Mouse (Mus musculus) lung, postnatal 0 days (tissue): ENCODE measurements around the gene Clic6. TPM values are rescaled to one million over a fixed set of nuclear protein-coding genes. Genes with fewer than 3 reads are reported as not detected.

Experiments
- ATAC-seq: fragments of 200-750 bp; cut with Nextera tagmentation; 2 replicates; pipeline ENCODE4 v1.8.0; 2017; ENCODE audit warnings: moderate library complexity
- DNase-seq: peaks from one replicate; pipeline ENCODE4 v3.0.0-alpha.2; 2016; ENCODE audit warnings: low spot score
- H3K27ac ChIP-seq: fragments of 300-500 bp; sonication (generic); 2 replicates; pipeline ENCODE4 v1.5.1; 2014; ENCODE audit warnings: antibody characterized with exemption, mild to moderate bottlenecking, low read length, mixed read lengths
- H3K27me3 ChIP-seq: fragments of 300-500 bp; sonication (generic); replicated peaks from 2 replicates; pipeline ENCODE4 v1.6.1; 2014; ENCODE audit warnings: low read length, mixed read lengths; ENCODE audit not compliant: insufficient read depth
- H3K36me3 ChIP-seq: fragments of 300-500 bp; sonication (generic); 2 replicates; pipeline ENCODE4 v1.6.1; 2014; ENCODE audit warnings: low read length, mixed read lengths; ENCODE audit not compliant: insufficient read depth
- H3K4me1 ChIP-seq: fragments of 300-500 bp; sonication (generic); 2 replicates; pipeline ENCODE4 v1.6.1; 2014; ENCODE audit warnings: antibody characterized with exemption, low read depth, low read length, mixed read lengths; ENCODE audit not compliant: insufficient read depth
- H3K4me2 ChIP-seq: fragments of 300-500 bp; sonication (generic); replicated peaks from 2 replicates; pipeline ENCODE4 v1.6.1; 2014; ENCODE audit warnings: low read depth, mild to moderate bottlenecking, low read length, moderate library complexity, mixed read lengths
- H3K4me3 ChIP-seq: fragments of 300-500 bp; sonication (generic); 2 replicates; pipeline ENCODE4 v1.5.1; 2014; ENCODE audit warnings: low read depth, low read length
- H3K9ac ChIP-seq: fragments of 300-500 bp; sonication (generic); replicated peaks from 2 replicates; pipeline ENCODE4 v1.6.1; 2014; ENCODE audit warnings: low read depth, mild to moderate bottlenecking
- H3K9me3 ChIP-seq: fragments of 300-500 bp; sonication (generic); 2 replicates; pipeline ENCODE4 v1.6.1; 2016; ENCODE audit warnings: low read length, mixed read lengths
- CTCF ChIP-seq: IDR thresholded peaks from 2 replicates; pipeline ENCODE4 v1.5.1; 2016; ENCODE audit warnings: antibody characterized with exemption, mild to moderate bottlenecking
- EP300 ChIP-seq: IDR thresholded peaks from 2 replicates; pipeline ENCODE4 v1.6.1; 2016; ENCODE audit warnings: antibody characterized with exemption, mild to moderate bottlenecking, control low read depth
- WGBS: fragments of 180-500 bp; shearing (Covaris S2); extraction: QIAGEN DNeasy Blood & Tissue Kit; methylation state at CpG from one replicate; pipeline ENCODE4 v1.1.7; 2014; 5-methylcytosine and 5-hydroxymethylcytosine counted together
- polyA plus RNA-seq: library from polyadenylated mRNA; unstranded; fragments of >200 nt; fragmentation: Nextera tagmentation; extraction: Ambion mirVana; gene quantifications from 2 replicates; pipeline ENCODE4 v1.2.1, GENCODE M21; 2015

Clic6 gene
- polyA plus RNA-seq, 1 experiment from 2014 or later, result 14.5 TPM

DNA sequence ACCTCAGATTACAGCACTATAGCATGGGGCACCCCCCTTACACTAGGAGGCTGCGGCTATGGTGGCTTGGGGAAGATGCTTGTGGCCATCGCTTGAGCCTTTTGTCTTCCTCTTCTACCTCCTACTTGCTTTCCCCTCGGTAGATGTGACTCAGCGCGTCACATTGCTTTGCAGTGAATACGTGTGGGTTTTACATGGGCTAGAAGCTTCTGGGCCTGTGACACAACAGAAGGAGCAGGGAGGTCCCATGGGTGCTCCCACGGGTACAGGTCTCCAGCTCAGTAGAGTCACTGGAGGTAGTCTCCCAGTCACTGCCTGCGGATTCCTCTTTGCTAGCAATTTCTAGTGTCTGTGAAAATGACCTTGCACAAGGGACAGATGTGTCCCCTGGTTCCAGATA lies 39.1 kb downstream of the Clic6 start:
- TF ChIP-seq CTCF (no peak), EP300 (no peak)
- ATAC-seq (no peak), DNase-seq (no peak)
- H3K27me3 ChIP-seq, result no peaks in the 10 kb centered on the region
- no peaks in the 10 kb centered on the region for H3K36me3 ChIP-seq
- H3K4me3 ChIP-seq, result no peak overlapping the region
- 74% methylated on average over 8 of the region's 8 CpGs for WGBS
- H3K4me1 ChIP-seq, result no peaks in the 10 kb centered on the region
- H3K4me2 ChIP-seq, result no peak overlapping the region
- no peaks in the 10 kb centered on the region for H3K9me3 ChIP-seq
- no peak overlapping the region for H3K27ac ChIP-seq
- no peak overlapping the region for H3K9ac ChIP-seq

GRCm38 (mm10) chr16:92525919-92526318 lies 40.4 kb downstream of the Clic6 start:
- ATAC-seq (no peak), DNase-seq (no peak)
- Histone ChIP-seq H3K27ac (no peak overlapping the region), H3K4me1 (no peaks in the 10 kb centered on the region), H3K9ac (no peak overlapping the region), H3K27me3 (no peaks in the 10 kb centered on the region), H3K4me2 (no peak overlapping the region), H3K4me3 (no peak overlapping the region), H3K36me3 (no peaks in the 10 kb centered on the region), H3K9me3 (no peaks in the 10 kb centered on the region)
- TF ChIP-seq EP300 (no peak), CTCF (no peak)
- WGBS, result 85% methylated on average over 10 of the region's 10 CpGs

GRCm38 (mm10) chr16:92535258-92535657 lies 49.7 kb downstream of the Clic6 start:
- Histone ChIP-seq H3K9ac (no peak overlapping the region), H3K4me2 (no peak overlapping the region), H3K36me3 (no peaks in the 10 kb centered on the region), H3K27ac (no peak overlapping the region), H3K4me3 (no peak overlapping the region), H3K27me3 (no peaks in the 10 kb centered on the region), H3K9me3 (no peaks in the 10 kb centered on the region), H3K4me1 (no peaks in the 10 kb centered on the region)
- DNase-seq (no peak), ATAC-seq (no peak)
- WGBS, result 68% methylated on average over 2 of the region's 2 CpGs
- TF ChIP-seq CTCF (no peak), EP300 (no peak)

DNA sequence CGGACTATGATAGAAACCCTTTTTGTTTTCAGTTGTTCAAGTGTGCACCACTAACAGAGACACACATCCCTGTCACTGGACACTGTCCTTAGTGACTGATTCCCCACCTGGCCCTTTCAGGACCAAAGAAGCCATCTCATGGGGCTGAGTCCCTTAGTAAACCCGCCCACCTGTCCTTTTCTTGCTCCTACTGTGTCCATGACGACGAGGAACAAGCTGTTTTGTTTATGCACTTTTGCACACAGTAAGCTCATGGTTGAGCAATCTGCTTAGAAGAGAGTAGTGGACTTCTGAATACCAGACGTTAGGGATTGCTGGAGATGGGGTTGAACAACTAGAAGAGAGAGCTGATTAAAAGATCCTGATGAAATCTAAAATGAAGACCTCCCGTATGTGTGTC lies 52.8 kb downstream of the Clic6 start:
- TF ChIP-seq EP300 (no peak), CTCF (no peak)
- Histone ChIP-seq H3K27me3 (no peaks in the 10 kb centered on the region), H3K9me3 (no peaks in the 10 kb centered on the region), H3K36me3 (no peaks in the 10 kb centered on the region), H3K9ac (no peak overlapping the region), H3K27ac (no peak overlapping the region), H3K4me2 (no peak overlapping the region), H3K4me1 (no peaks in the 10 kb centered on the region), H3K4me3 (no peak overlapping the region)
- no peak for ATAC-seq
- 72% methylated on average over 6 of the region's 6 CpGs for WGBS
- DNase-seq, result peak; percentile 38

DNA sequence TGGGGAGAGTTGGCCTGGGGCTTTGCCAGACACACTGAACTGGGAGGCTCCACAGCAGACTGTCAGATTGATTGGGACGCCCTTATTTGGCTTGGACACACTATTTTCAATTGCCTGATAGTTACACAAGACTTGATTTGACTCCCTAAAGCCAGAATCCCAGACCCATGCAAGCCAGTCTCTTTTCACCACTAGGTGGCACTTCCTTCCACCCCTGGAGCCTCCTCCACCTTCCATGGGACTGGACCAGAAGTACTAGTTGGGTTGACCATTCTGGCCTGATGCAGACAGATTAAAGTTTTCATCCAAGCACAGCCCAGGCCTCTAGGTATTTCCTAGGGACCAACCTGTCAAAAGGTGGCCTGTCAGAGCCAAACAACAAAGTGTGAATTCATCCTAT lies 58.7 kb downstream of the Clic6 start:
- no peaks in the 10 kb centered on the region for H3K36me3 ChIP-seq
- ATAC-seq, result peak; percentile 68; the same call in 1 of the 2 replicates
- peak; percentile 87 for TF ChIP-seq CTCF
- no peak for TF ChIP-seq EP300
- H3K4me3 ChIP-seq, result no peak overlapping the region
- H3K9me3 ChIP-seq, result no peaks in the 10 kb centered on the region
- 41% methylated on average over 1 of the region's 1 CpGs for WGBS
- H3K9ac ChIP-seq, result no peak overlapping the region
- H3K27ac ChIP-seq, result no peak overlapping the region
- no peaks in the 10 kb centered on the region for H3K27me3 ChIP-seq
- no peaks in the 10 kb centered on the region for H3K4me1 ChIP-seq
- H3K4me2 ChIP-seq, result no peak overlapping the region
- peak; percentile 76 for DNase-seq

GRCm38 (mm10) chr16:92548651-92549050 lies 63.1 kb downstream of the Clic6 start:
- Histone ChIP-seq H3K4me3 (no peak overlapping the region), H3K36me3 (no peaks in the 10 kb centered on the region), H3K27me3 (no peaks in the 10 kb centered on the region), H3K9me3 (no peaks in the 10 kb centered on the region), H3K27ac (no peak overlapping the region), H3K4me1 (no peaks in the 10 kb centered on the region), H3K4me2 (no peak overlapping the region), H3K9ac (no peak overlapping the region)
- 71% methylated on average over 9 of the region's 9 CpGs for WGBS
- peak; percentile 64 for ATAC-seq
- DNase-seq, result peak; percentile 52
- TF ChIP-seq EP300 (peak; percentile 19; the same call in 1 of the 2 replicates), CTCF (no peak)
